Mouse (Mus musculus) stomach, postnatal 0 days (tissue): ENCODE measurements around the gene Hnrnph2.

Experiments used
- CTCF ChIP-seq: IDR thresholded peaks from 2 replicates; pipeline ENCODE4 v1.5.1; 2016; ENCODE audit warnings: antibody characterized with exemption, low read depth, mild to moderate bottlenecking, moderate library complexity
- EP300 ChIP-seq: optimal IDR thresholded peaks from 2 replicates; pipeline ENCODE3; 2016; ENCODE audit warnings: antibody characterized with exemption

GRCm38 (mm10) chrX:134566536-134567222, 34.3 kb upstream of the Hnrnph2 start:
- TF ChIP-seq CTCF, result no peak
- no peak for TF ChIP-seq EP300
